Mouse (Mus musculus) CH12.LX (cell line): ENCODE results near the gene Grk5. TPM values are rescaled to one million over a fixed set of nuclear protein-coding genes. Genes with fewer than 3 reads are reported as not detected.
A peak's percentile ranks its signal among the peaks of the same experiment; 100 is the strongest.

Experiments used
- DNase-seq: peaks from one replicate; pipeline ENCODE4 v3.0.0-alpha.2; 2013; ENCODE audit errors: extremely low read depth
- H3K27ac ChIP-seq: 2 replicates; pipeline ENCODE4 v1.5.1; 2012; ENCODE audit warnings: low read depth, mild to moderate bottlenecking, control low read depth, moderate library complexity; ENCODE audit not compliant: insufficient read depth
- H3K27me3 ChIP-seq: replicated peaks from 2 replicates; pipeline ENCODE3; 2012; ENCODE audit warnings: inconsistent platforms
- H3K36me3 ChIP-seq, 2 experiments: replicated peaks in 1 of 2; 2 replicates each; pipeline versions ENCODE3 to v1.6.1; 2012; ENCODE audit warnings: inconsistent platforms in 1 of 2, low read length in 1 of 2, mild to moderate bottlenecking in 1 of 2, mixed read lengths in 1 of 2, moderate library complexity in 1 of 2; ENCODE audit not compliant: control insufficient read depth in 1 of 2, insufficient read depth in 1 of 2
- H3K4me1 ChIP-seq, 2 experiments: 2 replicates each; pipeline ENCODE4 v1.6.1; 2012; ENCODE audit warnings: inconsistent platforms in 1 of 2, moderate library complexity in 1 of 2; ENCODE audit not compliant: insufficient read depth in 2 of 2, control insufficient read depth in 1 of 2
- H3K4me2 ChIP-seq: 2 replicates; pipeline ENCODE4 v1.6.1; 2012; ENCODE audit warnings: low read depth, mild to moderate bottlenecking, control low read depth; ENCODE audit not compliant: poor library complexity, insufficient read depth, severe bottlenecking
- H3K4me3 ChIP-seq, 3 experiments: fragments of 150-350 bp in 1 of 3; sonication (generic) in 1 of 3; replicated peaks in 1 of 3; 2 replicates each; pipeline versions ENCODE3 to v1.5.1; 2011 to 2012; ENCODE audit warnings: low read depth in 2 of 3, low read length in 2 of 3, mild to moderate bottlenecking in 2 of 3, moderate library complexity in 2 of 3, control low read depth in 1 of 3, improper control_type of control experiment in 1 of 3, inconsistent platforms in 1 of 3, mixed read lengths in 1 of 3; ENCODE audit not compliant: poor library complexity in 1 of 3
- H3K79me2 ChIP-seq: replicated peaks from 2 replicates; pipeline ENCODE4 v1.6.1; 2012; ENCODE audit warnings: mild to moderate bottlenecking, moderate library complexity; ENCODE audit not compliant: control insufficient read depth, poor library complexity, insufficient read depth, severe bottlenecking; ENCODE audit errors: extremely low read depth
- H3K9ac ChIP-seq: 2 replicates; pipeline ENCODE4 v1.6.1; 2012; ENCODE audit warnings: low read depth, mild to moderate bottlenecking, control low read depth, moderate library complexity; ENCODE audit not compliant: insufficient read depth
- H3K9me3 ChIP-seq: replicated peaks from 2 replicates; pipeline ENCODE3; 2012; ENCODE audit warnings: low read length, inconsistent platforms, mixed read lengths
- CHD1 ChIP-seq: IDR thresholded peaks from 2 replicates; pipeline ENCODE4 v1.6.1; 2012; ENCODE audit warnings: low read depth, low read length, improper control_type of control experiment, inconsistent platforms
- CTCF ChIP-seq, 2 experiments: IDR thresholded peaks in 1 of 2; conservative IDR thresholded peaks in 1 of 2; 2 replicates each; pipeline ENCODE4 v1.5.1; 2011 to 2012; ENCODE audit warnings: low read depth in 2 of 2, low read length in 2 of 2, improper control_type of control experiment in 1 of 2, inconsistent platforms in 1 of 2, mild to moderate bottlenecking in 1 of 2, moderate library complexity in 1 of 2
- E2F4 ChIP-seq: IDR thresholded peaks from 2 replicates; pipeline ENCODE4 v1.6.1; 2011; ENCODE audit warnings: low read depth, low read length, improper control_type of control experiment; ENCODE audit not compliant: insufficient replicate concordance
- ELF1 ChIP-seq: IDR thresholded peaks from 2 replicates; pipeline ENCODE4 v1.6.1; 2014; ENCODE audit warnings: low read depth, mild to moderate bottlenecking, inconsistent platforms, low read length, improper control_type of control experiment
- EP300 ChIP-seq: IDR thresholded peaks from 2 replicates; pipeline ENCODE4 v1.6.1; 2011; ENCODE audit warnings: low read length, improper control_type of control experiment
- ETS1 ChIP-seq: conservative IDR thresholded peaks from 2 replicates; pipeline ENCODE4 v1.6.1; 2012; ENCODE audit warnings: low read depth, mild to moderate bottlenecking, inconsistent platforms, low read length, improper control_type of control experiment, moderate library complexity
- GABPA ChIP-seq: IDR thresholded peaks from 2 replicates; pipeline ENCODE4 v1.6.1; 2012; ENCODE audit warnings: low read depth, low read length, improper control_type of control experiment, inconsistent platforms; ENCODE audit not compliant: insufficient replicate concordance
- HCFC1 ChIP-seq: IDR thresholded peaks from 2 replicates; pipeline ENCODE4 v1.6.1; 2012; ENCODE audit warnings: low read depth, mild to moderate bottlenecking, inconsistent platforms, low read length, improper control_type of control experiment
- IRF4 ChIP-seq: IDR thresholded peaks from 2 replicates; pipeline ENCODE4 v1.6.1; 2014; ENCODE audit warnings: low read depth, mild to moderate bottlenecking, inconsistent platforms, low read length, improper control_type of control experiment
- JUND ChIP-seq: conservative IDR thresholded peaks from 2 replicates; pipeline ENCODE4 v1.6.1; 2011; ENCODE audit warnings: low read depth, low read length, improper control_type of control experiment
- KAT2A ChIP-seq: IDR thresholded peaks from 2 replicates; pipeline ENCODE4 v1.6.1; 2012; ENCODE audit warnings: low read length, improper control_type of control experiment, inconsistent platforms; ENCODE audit not compliant: insufficient replicate concordance
- MAFK ChIP-seq: IDR thresholded peaks from 2 replicates; pipeline ENCODE4 v1.6.1; 2011; ENCODE audit warnings: low read length, improper control_type of control experiment; ENCODE audit not compliant: insufficient replicate concordance
- MAZ ChIP-seq: IDR thresholded peaks from 2 replicates; pipeline ENCODE4 v1.6.1; 2012; ENCODE audit warnings: low read depth, mild to moderate bottlenecking, inconsistent platforms, low read length, improper control_type of control experiment, moderate library complexity
- MEF2A ChIP-seq: IDR thresholded peaks from 2 replicates; pipeline ENCODE4 v1.6.1; 2014; ENCODE audit warnings: low read depth, mild to moderate bottlenecking, inconsistent platforms, low read length, improper control_type of control experiment, borderline replicate concordance
- MXI1 ChIP-seq: IDR thresholded peaks from 2 replicates; pipeline ENCODE4 v1.6.1; 2011; ENCODE audit warnings: mild to moderate bottlenecking, low read depth, low read length, improper control_type of control experiment
- NELFE ChIP-seq: IDR thresholded peaks from 2 replicates; pipeline ENCODE4 v1.6.1; 2011; ENCODE audit warnings: low read depth, low read length, improper control_type of control experiment
- NRF1 ChIP-seq: IDR thresholded peaks from 2 replicates; pipeline ENCODE4 v1.6.1; 2014; ENCODE audit warnings: low read depth, mild to moderate bottlenecking, inconsistent platforms, low read length, improper control_type of control experiment, moderate library complexity
- PAX5 ChIP-seq: IDR thresholded peaks from 2 replicates; pipeline ENCODE4 v1.6.1; 2012; ENCODE audit warnings: low read length, inconsistent platforms, mixed read lengths
- POLR2A ChIP-seq: IDR thresholded peaks from 2 replicates; pipeline ENCODE4 v1.6.1; 2011; ENCODE audit warnings: low read depth, mild to moderate bottlenecking, improper control_type of control experiment, low read length
- POLR2AphosphoS2 ChIP-seq: IDR thresholded peaks from 2 replicates; pipeline ENCODE4 v1.6.1; 2011; ENCODE audit warnings: low read depth, low read length, improper control_type of control experiment
- RAD21 ChIP-seq: IDR thresholded peaks from 2 replicates; pipeline ENCODE4 v1.6.1; 2011; ENCODE audit warnings: low read depth, mild to moderate bottlenecking, low read length, improper control_type of control experiment, moderate library complexity
- SIN3A ChIP-seq: IDR thresholded peaks from 2 replicates; pipeline ENCODE4 v1.6.1; 2012; ENCODE audit warnings: low read length, improper control_type of control experiment, inconsistent platforms
- SMC3 ChIP-seq: IDR thresholded peaks from 2 replicates; pipeline ENCODE4 v1.6.1; 2011; ENCODE audit warnings: low read depth, low read length, improper control_type of control experiment
- UBTF ChIP-seq: IDR thresholded peaks from 2 replicates; pipeline ENCODE4 v1.6.1; 2012; ENCODE audit warnings: low read depth, mild to moderate bottlenecking, inconsistent platforms, low read length, improper control_type of control experiment, moderate library complexity
- USF1 ChIP-seq: IDR thresholded peaks from 2 replicates; pipeline ENCODE4 v1.6.1; 2014; ENCODE audit warnings: low read depth, mild to moderate bottlenecking, inconsistent platforms, low read length, improper control_type of control experiment
- USF2 ChIP-seq: conservative IDR thresholded peaks from 2 replicates; pipeline ENCODE4 v1.6.1; 2011; ENCODE audit warnings: low read depth, low read length, improper control_type of control experiment
- ZMIZ1 ChIP-seq: IDR thresholded peaks from 2 replicates; pipeline ENCODE4 v1.6.1; 2012; ENCODE audit warnings: low read depth, mild to moderate bottlenecking, inconsistent platforms, low read length, improper control_type of control experiment
- dilution Hi-C: fragments of 300-500 bp; cut with MboI; formaldehyde crosslinking; loops from 2 replicates; pipeline ENCODE4 v1.14.3; 2020; ENCODE audit warnings: low sequenced_read_pairs; ENCODE audit not compliant: extremely low pct_unique_long_range_greater_than_20kb, extremely low pct_ligation_motif_present
- in situ Hi-C: fragments of 300-500 bp; cut with MboI; formaldehyde crosslinking; loops from 3 replicates; pipeline ENCODE4 v1.14.3; 2019; ENCODE audit warnings: low sequenced_read_pairs, low pct_ligation_motif_present, low pct_unique_long_range_greater_than_20kb, mixed read lengths
- polyA plus RNA-seq: library from polyadenylated mRNA; unstranded; fragments of >175 nt; gene quantifications from 2 replicates; pipeline ENCODE4 v1.2.1, GENCODE M21; 2012; ENCODE audit warnings: low read depth; ENCODE audit not compliant: insufficient read length
- total RNA-seq, 2 experiments: library from RNA; depleted of rRNA; stranded (reverse); fragments of 300-350 nt in 1 of 2; fragments of >200 nt in 1 of 2; gene quantifications; 2 replicates each; pipeline ENCODE4 v1.2.3; 2012 to 2014

The Grk5 gene
- total and polyA plus RNA-seq, 3 experiments, result 5.7 to 11.5 (median 7.6) TPM

DNA sequence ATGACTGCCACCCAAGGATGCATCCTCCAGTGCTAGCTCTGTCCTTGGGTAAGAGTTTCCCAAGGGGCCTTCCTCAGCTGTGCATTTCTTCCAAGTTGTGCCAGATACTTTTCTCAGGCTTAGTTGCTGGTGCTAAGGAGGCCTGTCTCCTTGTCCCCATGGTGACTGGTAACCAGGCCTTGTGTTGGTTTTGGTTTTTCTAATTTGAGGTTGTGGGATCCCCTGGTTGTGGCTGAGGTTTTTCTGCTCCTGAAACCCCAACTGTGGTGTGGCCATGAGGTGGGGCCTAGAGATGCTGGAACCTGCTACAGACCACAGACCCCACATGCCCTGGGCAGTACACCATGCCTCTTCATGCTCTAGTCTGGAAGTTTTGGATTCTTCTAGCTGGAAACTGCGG lies 90.0 kb downstream of the Grk5 start:
- Histone ChIP-seq H3K4me1 (peaks cover 11 to 46% of the 10 kb centered on the region in 2 experiments), H3K4me3 (no peak overlapping the region), H3K9me3 (no peaks in the 10 kb centered on the region), H3K4me2 (no peak overlapping the region), H3K36me3 (peaks cover 0 to 3% of the 10 kb centered on the region in 2 experiments), H3K9ac (no peak overlapping the region), H3K27me3 (no peaks in the 10 kb centered on the region), H3K79me2 (no peaks in the 10 kb centered on the region), H3K27ac (no peak overlapping the region)
- no peak for TF ChIP-seq E2F4
- no peak for TF ChIP-seq CTCF (conservative IDR thresholded peaks at IDR 0.05 in 1 of 2, IDR thresholded peaks at IDR 0.05 in 1 of 2; ENCODE audit: low read depth in 2 of 2, low read length in 2 of 2)
- no peak for TF ChIP-seq USF1
- TF ChIP-seq MAZ, result no peak
- no peak for TF ChIP-seq JUND
- TF ChIP-seq HCFC1, result no peak
- TF ChIP-seq MAFK, result no peak
- TF ChIP-seq UBTF, result no peak
- 0 out of 2 replicates have a peak, but pooled peaks have one; percentile 31 for TF ChIP-seq EP300
- TF ChIP-seq MEF2A, result 0 out of 2 replicates have a peak, but pooled peaks have one; percentile 23
- TF ChIP-seq POLR2A, result no peak
- TF ChIP-seq KAT2A, result no peak
- TF ChIP-seq MXI1, result no peak
- TF ChIP-seq SMC3, result no peak
- no peak for TF ChIP-seq POLR2AphosphoS2
- no peak for TF ChIP-seq ETS1
- TF ChIP-seq SIN3A, result no peak
- dilution Hi-C loops (no loop called here), in situ Hi-C loops (no loop called here)
- peak; percentile 27 for DNase-seq

DNA sequence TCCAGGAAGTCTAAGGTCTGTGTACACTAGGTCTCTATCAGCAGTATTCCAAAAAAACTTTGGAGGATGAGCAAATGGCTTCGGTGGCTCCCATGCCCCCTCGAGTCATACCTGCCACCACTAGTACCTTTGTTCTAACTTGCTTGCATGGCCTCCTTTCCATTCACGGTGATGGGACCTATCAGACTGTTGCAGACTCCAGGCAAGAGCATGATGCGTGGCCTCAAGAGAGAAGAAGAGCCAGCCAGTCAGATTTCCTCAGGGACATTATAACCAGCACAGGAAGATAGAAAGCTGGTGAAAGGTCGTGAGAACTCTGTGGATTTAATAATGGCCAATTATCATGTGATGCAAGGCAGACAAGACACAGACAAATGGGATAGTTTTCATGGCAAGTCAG lies 91.8 kb downstream of the Grk5 start:
- in situ Hi-C loops, result no loop called here
- dilution Hi-C loops, result no loop called here
- Histone ChIP-seq H3K79me2 (no peaks in the 10 kb centered on the region), H3K27ac (no peak overlapping the region), H3K27me3 (no peaks in the 10 kb centered on the region), H3K4me1 (peaks cover 11 to 56% of the 10 kb centered on the region in 2 experiments), H3K9ac (no peak overlapping the region), H3K36me3 (peaks cover 0 to 3% of the 10 kb centered on the region in 2 experiments), H3K9me3 (no peaks in the 10 kb centered on the region)
- no peak for TF ChIP-seq NELFE
- no peak for TF ChIP-seq RAD21
- TF ChIP-seq ZMIZ1, result no peak
- TF ChIP-seq IRF4, result no peak
- no peak for TF ChIP-seq EP300
- no peak for TF ChIP-seq HCFC1
- no peak for TF ChIP-seq MAFK
- no peak for TF ChIP-seq PAX5
- TF ChIP-seq GABPA, result no peak
- TF ChIP-seq SIN3A, result no peak
- TF ChIP-seq USF2, result no peak
- no peak for TF ChIP-seq SMC3
- TF ChIP-seq ELF1, result no peak
- TF ChIP-seq NRF1, result no peak
- TF ChIP-seq E2F4, result no peak
- TF ChIP-seq CHD1, result no peak
- no peak for TF ChIP-seq POLR2AphosphoS2
- no peak for TF ChIP-seq USF1
- TF ChIP-seq, all 38 proteins: peak for 0
- no peak overlapping the region for H3K4me2 ChIP-seq
- no peak for DNase-seq
- H3K4me3 ChIP-seq, result no peak overlapping the region
